Mouse (Mus musculus) forebrain, embryonic 14.5 days (tissue): ENCODE measurements at regions not wholly inside any gene's neighbourhood (a gene's known extent, or its start where the extent isn't known, plus 50 kb on each side); places are given as distances from the start of the nearest gene placed in this dataset.

Experiments
- ATAC-seq: fragments of 200-750 bp; cut with Nextera tagmentation; 2 replicates; pipeline ENCODE4 v1.8.0; 2017; ENCODE audit warnings: mild to moderate bottlenecking, moderate library complexity
- DNase-seq: peaks from one replicate; pipeline ENCODE4 v3.0.0-alpha.2; 2015; ENCODE audit warnings: low spot score
- H3K27ac ChIP-seq: fragments of 300-500 bp; sonication (generic); 2 replicates; pipeline ENCODE4 v1.5.1; 2014; ENCODE audit warnings: low read depth, mild to moderate bottlenecking, control low read depth, low read length, moderate library complexity
- H3K27me3 ChIP-seq: fragments of 300-500 bp; sonication (generic); replicated peaks from 2 replicates; pipeline ENCODE4 v1.6.1; 2014; ENCODE audit warnings: low read length, control low read depth, mixed read lengths; ENCODE audit not compliant: control insufficient read depth, insufficient read depth
- H3K36me3 ChIP-seq: fragments of 300-500 bp; sonication (generic); 2 replicates; pipeline ENCODE4 v1.6.1; 2014; ENCODE audit warnings: low read length, control low read depth; ENCODE audit not compliant: control insufficient read depth, insufficient read depth
- H3K4me1 ChIP-seq: fragments of 300-500 bp; sonication (generic); 2 replicates; pipeline ENCODE4 v1.6.1; 2014; ENCODE audit warnings: antibody characterized with exemption, low read length, control low read depth; ENCODE audit not compliant: control insufficient read depth, insufficient read depth
- H3K4me2 ChIP-seq: fragments of 300-500 bp; sonication (generic); 2 replicates; pipeline ENCODE4 v1.6.1; 2014; ENCODE audit warnings: mild to moderate bottlenecking, control low read depth, low read length
- H3K4me3 ChIP-seq: fragments of 300-500 bp; sonication (generic); 2 replicates; pipeline ENCODE4 v1.5.1; 2014; ENCODE audit warnings: low read depth, low read length, control low read depth
- H3K9ac ChIP-seq: fragments of 300-500 bp; sonication (generic); 2 replicates; pipeline ENCODE4 v1.6.1; 2014; ENCODE audit warnings: mild to moderate bottlenecking, low read length, control low read depth, moderate library complexity
- H3K9me3 ChIP-seq: fragments of 300-500 bp; sonication (generic); replicated peaks from 2 replicates; pipeline ENCODE4 v1.6.1; 2016; ENCODE audit warnings: low read length, control low read depth, mixed read lengths; ENCODE audit not compliant: control insufficient read depth
- WGBS: fragments of 180-500 bp; shearing (Covaris S2); extraction: QIAGEN DNeasy Blood & Tissue Kit; methylation state at CpG from one replicate; pipeline ENCODE4 v1.1.7; 2014; 5-methylcytosine and 5-hydroxymethylcytosine counted together

DNA sequence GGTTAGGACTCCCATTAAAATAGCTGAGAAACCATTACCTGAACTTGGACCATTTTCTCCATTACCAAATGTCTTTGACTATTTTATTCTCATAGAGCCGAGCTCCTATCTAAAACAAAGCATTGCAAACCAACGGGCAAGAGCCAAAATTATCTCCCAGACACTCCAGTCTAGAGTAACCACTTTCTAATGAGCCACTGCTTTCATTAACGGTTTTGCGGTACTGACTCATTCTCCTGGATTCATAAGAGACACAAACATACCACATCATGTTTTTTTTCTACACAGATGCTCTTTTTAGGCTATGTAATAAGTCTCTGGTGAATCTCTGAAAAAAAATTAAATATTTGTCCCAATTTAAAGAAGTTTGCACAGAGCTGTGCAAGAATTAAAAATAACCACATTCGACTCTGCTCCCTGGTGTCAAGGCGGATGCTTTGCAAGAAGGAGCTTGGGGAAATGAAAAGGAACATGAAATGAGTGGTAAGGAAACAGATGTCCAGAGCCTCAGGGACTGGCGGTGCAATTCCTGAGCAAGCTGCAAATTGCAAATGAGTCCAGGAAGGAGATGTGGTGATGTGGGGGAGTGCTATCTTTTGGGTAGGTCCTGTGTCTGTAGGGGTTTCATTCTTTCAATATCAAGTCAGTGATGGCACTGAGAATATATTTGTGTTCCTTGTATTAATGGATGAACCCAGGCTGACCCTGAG lies 143.8 kb upstream of the Phactr1 start:
- DNase-seq (no peak), ATAC-seq (no peak)
- Histone ChIP-seq H3K27me3 (no peaks in the 10 kb centered on the region), H3K4me3 (no peak overlapping the region), H3K27ac (no peak overlapping the region), H3K9ac (no peak overlapping the region), H3K4me1 (0 out of 2 replicates have a peak, but pooled peaks cover 3% of the 10 kb centered on the region), H3K9me3 (peaks cover 5% of the 10 kb centered on the region; the same call in 1 of the 2 replicates), H3K36me3 (no peaks in the 10 kb centered on the region), H3K4me2 (no peak overlapping the region)
- 72% methylated on average over 7 of the region's 7 CpGs for WGBS

DNA sequence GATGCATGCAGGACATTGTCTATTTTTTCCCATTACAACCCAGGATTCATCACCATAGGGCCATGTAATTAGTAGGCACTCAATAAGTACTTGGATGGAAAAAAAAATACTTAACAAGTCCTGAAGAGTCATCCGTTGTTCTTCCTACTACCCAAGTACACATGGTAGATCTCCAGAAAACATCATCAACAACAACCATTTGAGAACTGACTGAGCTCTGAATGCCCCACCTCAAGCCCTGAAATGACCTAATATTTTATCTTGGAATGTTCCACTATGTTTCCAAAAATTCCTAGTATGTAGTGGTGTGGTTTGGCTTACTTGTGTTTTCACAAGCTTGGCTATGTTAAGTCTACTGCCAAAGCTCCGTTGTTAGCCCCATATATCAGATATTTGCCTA lies 142.4 kb upstream of the Phactr1 start:
- 0 out of 2 replicates have a peak, but pooled peaks cover 3% of the 10 kb centered on the region for H3K4me1 ChIP-seq
- H3K4me2 ChIP-seq = no peak overlapping the region
- no peak overlapping the region for H3K4me3 ChIP-seq
- peaks cover 5% of the 10 kb centered on the region; the same call in 1 of the 2 replicates for H3K9me3 ChIP-seq
- DNase-seq = no peak
- no peak overlapping the region for H3K9ac ChIP-seq
- no peaks in the 10 kb centered on the region for H3K27me3 ChIP-seq
- H3K36me3 ChIP-seq = no peaks in the 10 kb centered on the region
- no peak for ATAC-seq
- 87% methylated on average over 2 of the region's 2 CpGs for whole genome bisulfite sequencing
- no peak overlapping the region for H3K27ac ChIP-seq

DNA sequence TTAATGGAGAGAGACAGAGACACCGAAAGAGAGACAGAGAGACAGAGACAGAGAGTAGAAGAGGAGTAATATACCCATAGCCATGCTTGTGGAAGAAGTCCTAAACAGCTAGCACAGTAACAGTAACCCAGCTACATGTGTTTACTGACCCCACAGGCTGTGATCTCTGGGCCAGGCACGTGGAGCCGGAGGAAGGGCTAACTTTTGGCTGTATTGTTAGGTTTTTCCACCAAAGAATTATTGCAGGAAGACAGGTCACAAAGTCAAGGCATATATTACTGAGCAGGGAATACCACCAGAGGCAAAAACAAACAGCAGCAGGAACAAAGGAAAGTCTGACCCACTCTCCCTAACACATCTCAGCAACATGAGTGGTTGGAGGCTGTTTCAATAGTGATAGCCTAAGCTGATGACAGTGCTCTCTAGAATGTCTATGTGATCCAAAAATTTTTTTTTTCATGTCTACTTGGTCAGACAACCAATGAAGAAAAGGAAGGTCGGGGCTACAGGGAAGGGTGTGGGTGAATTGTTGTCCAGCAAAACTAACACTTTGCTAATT lies 135.8 kb upstream of the Phactr1 start:
- no peaks in the 10 kb centered on the region for H3K36me3 ChIP-seq
- ATAC-seq (no peak), DNase-seq (no peak)
- no peaks in the 10 kb centered on the region for H3K4me1 ChIP-seq
- peaks cover 5% of the 10 kb centered on the region; the same call in 1 of the 2 replicates for H3K9me3 ChIP-seq
- no peak overlapping the region for H3K4me2 ChIP-seq
- no peak overlapping the region for H3K27ac ChIP-seq
- no peak overlapping the region for H3K4me3 ChIP-seq
- WGBS = 85% methylated on average over 4 of the region's 4 CpGs
- no peaks in the 10 kb centered on the region for H3K27me3 ChIP-seq
- no peak overlapping the region for H3K9ac ChIP-seq

DNA sequence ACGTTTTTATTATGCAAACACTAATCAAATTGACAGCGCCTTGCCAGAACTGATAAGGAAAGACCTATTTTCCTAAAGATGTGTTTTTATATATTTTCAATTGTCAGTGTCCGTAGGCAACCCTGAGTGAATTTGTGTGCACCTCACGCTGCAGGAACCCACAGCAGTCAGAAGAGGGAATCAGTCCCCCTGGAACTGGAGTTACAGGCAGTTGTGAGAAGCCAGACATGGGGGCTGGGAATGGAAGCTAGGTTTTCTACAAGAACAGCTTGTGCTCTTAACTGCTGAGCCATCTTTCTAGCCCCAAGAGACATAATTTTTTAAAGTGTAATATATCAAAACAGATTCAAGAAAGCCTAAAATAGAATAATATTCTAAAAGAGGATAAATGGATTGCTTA lies 134.0 kb upstream of the Phactr1 start:
- H3K27ac ChIP-seq = no peak overlapping the region
- H3K9ac ChIP-seq = no peak overlapping the region
- H3K36me3 ChIP-seq = no peaks in the 10 kb centered on the region
- H3K9me3 ChIP-seq = no peaks in the 10 kb centered on the region
- DNase-seq (peak; percentile 14), ATAC-seq (no peak)
- H3K4me2 ChIP-seq = no peak overlapping the region
- no peaks in the 10 kb centered on the region for H3K4me1 ChIP-seq
- WGBS = 79% methylated on average over 4 of the region's 4 CpGs
- no peak overlapping the region for H3K4me3 ChIP-seq
- no peaks in the 10 kb centered on the region for H3K27me3 ChIP-seq

DNA sequence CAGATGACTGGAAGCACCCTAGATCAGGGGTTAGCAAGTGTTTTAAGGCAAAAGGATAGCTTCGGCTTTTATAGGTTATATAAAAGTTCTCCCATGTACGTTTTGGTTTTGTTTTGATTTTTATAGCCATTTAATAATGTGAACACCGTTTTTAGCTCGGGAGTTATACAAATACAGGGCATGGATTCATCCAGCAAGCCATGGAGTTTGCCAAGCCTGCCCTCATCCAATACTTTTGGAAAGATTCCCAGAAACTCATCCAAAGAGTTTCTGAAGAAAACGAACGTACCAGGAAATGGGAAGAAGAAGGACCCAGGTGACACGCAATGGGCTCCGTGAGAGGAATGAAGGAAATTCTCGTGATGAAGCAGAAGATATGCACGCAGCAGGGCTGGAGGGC lies 133.6 kb upstream of the Phactr1 start:
- Histone ChIP-seq H3K4me1 (no peaks in the 10 kb centered on the region), H3K9ac (no peak overlapping the region), H3K9me3 (no peaks in the 10 kb centered on the region), H3K4me2 (no peak overlapping the region), H3K36me3 (no peaks in the 10 kb centered on the region), H3K27ac (no peak overlapping the region), H3K4me3 (no peak overlapping the region), H3K27me3 (no peaks in the 10 kb centered on the region)
- ATAC-seq = no peak
- WGBS = 86% methylated on average over 10 of the region's 10 CpGs
- no peak for DNase-seq

DNA sequence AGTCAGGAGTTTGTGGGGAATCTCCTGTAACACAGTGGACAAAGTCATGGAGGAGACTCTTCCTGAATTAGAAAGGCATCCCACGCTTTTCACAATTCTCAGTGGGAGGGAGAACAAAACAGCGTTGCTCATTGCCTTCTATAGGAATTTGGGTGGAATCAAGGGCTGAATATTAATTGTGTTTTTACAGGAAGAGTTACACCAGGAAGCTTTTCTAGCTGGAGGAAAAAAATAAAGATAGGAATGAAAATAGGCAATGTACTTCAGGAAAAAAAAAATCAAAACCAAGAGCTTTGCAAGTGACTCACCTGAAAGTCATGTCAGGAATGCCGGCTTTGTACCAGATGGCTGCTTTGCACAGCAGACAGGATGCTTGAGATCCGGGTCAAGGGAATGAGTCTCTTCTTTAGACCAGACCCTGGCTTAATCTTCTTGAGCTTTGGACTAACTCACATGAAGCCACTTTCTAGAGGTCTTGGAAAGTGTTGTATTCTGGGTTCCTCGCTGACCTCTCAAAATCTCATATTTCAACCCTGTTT lies 131.3 kb upstream of the Phactr1 start:
- no peak overlapping the region for H3K27ac ChIP-seq
- no peak overlapping the region for H3K9ac ChIP-seq
- H3K4me3 ChIP-seq = no peak overlapping the region
- no peaks in the 10 kb centered on the region for H3K36me3 ChIP-seq
- DNase-seq (no peak), ATAC-seq (no peak)
- H3K4me1 ChIP-seq = no peaks in the 10 kb centered on the region
- H3K9me3 ChIP-seq = no peaks in the 10 kb centered on the region
- no peaks in the 10 kb centered on the region for H3K27me3 ChIP-seq
- WGBS = 78% methylated on average over 5 of the region's 5 CpGs
- no peak overlapping the region for H3K4me2 ChIP-seq

DNA sequence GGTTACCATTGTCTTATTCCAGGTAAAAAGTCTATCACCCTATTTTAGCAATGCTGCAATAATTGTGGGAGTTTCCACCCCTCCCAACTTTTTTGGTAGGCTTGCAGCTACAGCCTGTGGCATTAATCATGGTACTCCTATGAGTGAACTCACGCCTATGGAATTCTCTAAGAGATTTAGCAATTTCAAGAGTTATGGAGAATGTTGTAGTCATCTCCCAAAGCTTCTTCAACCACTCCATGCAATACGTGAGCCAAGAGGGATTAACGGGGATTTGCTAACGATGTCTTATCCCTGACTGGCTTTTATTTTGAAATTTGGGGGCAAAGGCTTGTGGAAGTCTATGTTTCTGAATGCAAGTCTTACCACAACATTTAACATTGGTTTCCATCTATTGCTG lies 125.5 kb upstream of the Phactr1 start:
- Histone ChIP-seq H3K4me3 (no peak overlapping the region), H3K36me3 (no peaks in the 10 kb centered on the region), H3K9ac (no peak overlapping the region), H3K27me3 (no peaks in the 10 kb centered on the region), H3K9me3 (no peaks in the 10 kb centered on the region), H3K4me2 (no peak overlapping the region), H3K4me1 (no peaks in the 10 kb centered on the region), H3K27ac (no peak overlapping the region)
- ATAC-seq = no peak
- DNase-seq = no peak
- 64% methylated on average over 4 of the region's 4 CpGs for WGBS

DNA sequence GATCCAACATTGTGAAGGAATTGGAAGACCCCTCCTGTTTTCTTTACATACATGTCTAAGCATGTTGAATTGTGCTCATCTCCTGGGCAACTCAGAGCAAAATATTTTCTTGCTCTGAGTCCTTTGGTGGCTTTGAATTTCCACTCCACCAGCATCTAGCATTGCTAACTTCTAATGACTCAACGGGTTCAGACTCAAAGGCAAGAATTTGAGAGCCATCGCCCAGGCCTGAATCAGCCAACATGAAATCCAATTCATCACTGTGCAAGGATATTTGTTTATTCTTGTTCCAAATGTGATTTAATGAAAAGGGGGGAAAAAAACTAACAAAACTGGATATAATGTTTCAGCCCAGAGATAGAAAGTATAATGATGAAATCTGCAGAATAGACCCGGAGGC lies 121.9 kb upstream of the Phactr1 start:
- no peak for DNase-seq
- no peaks in the 10 kb centered on the region for H3K36me3 ChIP-seq
- no peak overlapping the region for H3K4me3 ChIP-seq
- no peak overlapping the region for H3K4me2 ChIP-seq
- no peaks in the 10 kb centered on the region for H3K4me1 ChIP-seq
- H3K9me3 ChIP-seq = no peaks in the 10 kb centered on the region
- 89% methylated on average over 3 of the region's 3 CpGs for WGBS
- no peak overlapping the region for H3K27ac ChIP-seq
- H3K9ac ChIP-seq = no peak overlapping the region
- no peaks in the 10 kb centered on the region for H3K27me3 ChIP-seq
- ATAC-seq = no peak

DNA sequence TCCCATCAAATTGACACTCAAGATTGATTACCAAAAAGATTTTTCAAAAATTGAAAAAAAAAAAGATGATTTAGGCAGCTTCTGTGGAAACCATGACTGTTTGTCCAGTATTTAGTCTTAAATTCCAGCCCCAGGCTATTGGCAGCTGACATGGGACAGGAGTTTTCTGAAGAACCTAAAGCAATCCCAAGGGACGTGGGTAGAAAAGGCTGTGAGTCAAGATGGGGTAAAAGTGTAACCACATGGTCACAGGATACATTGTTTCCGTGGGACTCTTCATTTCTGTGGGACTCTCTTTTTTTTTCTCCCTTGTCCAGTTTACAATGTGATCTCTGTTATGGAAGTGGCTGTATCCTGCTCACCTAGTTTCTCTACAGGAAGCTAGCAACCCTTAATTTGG lies 119.0 kb upstream of the Phactr1 start:
- Histone ChIP-seq H3K4me2 (no peak overlapping the region), H3K27ac (no peak overlapping the region), H3K9ac (no peak overlapping the region), H3K36me3 (no peaks in the 10 kb centered on the region), H3K9me3 (no peaks in the 10 kb centered on the region), H3K27me3 (no peaks in the 10 kb centered on the region), H3K4me3 (no peak overlapping the region), H3K4me1 (no peaks in the 10 kb centered on the region)
- ATAC-seq (no peak), DNase-seq (no peak)
- 81% methylated on average over 2 of the region's 2 CpGs for WGBS
